Mouse (Mus musculus) heart, postnatal 0 days (tissue): ENCODE measurements around the gene Stk19. TPM values are rescaled to one million over a fixed set of nuclear protein-coding genes. Genes with fewer than 3 reads are reported as not detected.
"Not testable (repeated sequence)": the region's sequence is repeated elsewhere in the genome, so short reads cannot be mapped to it uniquely, and the experiment has no call there.

ENCODE experiments used
- ATAC-seq: fragments of 200-750 bp; cut with Nextera tagmentation; 2 replicates; pipeline ENCODE4 v1.8.0; 2017; ENCODE audit warnings: low read depth, moderate number of reproducible peaks, moderate library complexity; ENCODE audit not compliant: insufficient read depth
- DNase-seq: peaks from one replicate; pipeline ENCODE4 v3.0.0-alpha.2; 2016; ENCODE audit warnings: low spot score
- H3K27ac ChIP-seq: fragments of 300-500 bp; sonication (generic); 2 replicates; pipeline ENCODE4 v1.5.1; 2014; ENCODE audit warnings: low read depth, mild to moderate bottlenecking
- H3K27me3 ChIP-seq: fragments of 300-500 bp; sonication (generic); 2 replicates; pipeline ENCODE4 v1.6.1; 2014; ENCODE audit warnings: low read length, mixed read lengths; ENCODE audit not compliant: control insufficient read depth, insufficient read depth
- H3K36me3 ChIP-seq: fragments of 300-500 bp; sonication (generic); replicated peaks from 2 replicates; pipeline ENCODE4 v1.6.1; 2014; ENCODE audit warnings: low read length, mixed read lengths; ENCODE audit not compliant: control insufficient read depth, insufficient read depth
- H3K4me1 ChIP-seq: fragments of 300-500 bp; sonication (generic); 2 replicates; pipeline ENCODE4 v1.6.1; 2014; ENCODE audit warnings: antibody characterized with exemption; ENCODE audit not compliant: control insufficient read depth, insufficient read depth
- H3K4me2 ChIP-seq: fragments of 300-500 bp; sonication (generic); 2 replicates; pipeline ENCODE4 v1.6.1; 2014; ENCODE audit warnings: low read depth, mild to moderate bottlenecking, low read length, moderate library complexity
- H3K4me3 ChIP-seq: fragments of 300-500 bp; sonication (generic); 2 replicates; pipeline ENCODE4 v1.5.1; 2014; ENCODE audit warnings: low read depth, low read length
- H3K9ac ChIP-seq: fragments of 300-500 bp; sonication (generic); replicated peaks from 2 replicates; pipeline ENCODE4 v1.6.1; 2014; ENCODE audit warnings: low read depth, low read length, mixed read lengths
- H3K9me3 ChIP-seq: fragments of 300-500 bp; sonication (generic); replicated peaks from 2 replicates; pipeline ENCODE4 v1.6.1; 2016; ENCODE audit warnings: low read length; ENCODE audit not compliant: control insufficient read depth
- CTCF ChIP-seq: IDR thresholded peaks from 2 replicates; pipeline ENCODE4 v1.5.1; 2016; ENCODE audit warnings: antibody characterized with exemption, control low read depth, low read depth
- EP300 ChIP-seq: IDR thresholded peaks from 2 replicates; pipeline ENCODE4 v1.6.1; 2016; ENCODE audit warnings: antibody characterized with exemption, low read depth
- WGBS: fragments of 180-500 bp; shearing (Covaris S2); extraction: QIAGEN DNeasy Blood & Tissue Kit; methylation state at CpG from one replicate; pipeline ENCODE4 v1.1.7; 2014; 5-methylcytosine and 5-hydroxymethylcytosine counted together
- polyA plus RNA-seq: library from polyadenylated mRNA; unstranded; fragments of >200 nt; fragmentation: Nextera tagmentation; extraction: Ambion mirVana; gene quantifications from 2 replicates; pipeline ENCODE4 v1.2.1, GENCODE M21; 2015
- total RNA-seq: library from RNA; depleted of rRNA; stranded (reverse); fragments of >200 nt; gene quantifications from 2 replicates; pipeline ENCODE4 v1.2.3, GENCODE M21; 2014; ENCODE audit warnings: low replicate concordance

The Stk19 gene
- total and polyA plus RNA-seq, 2 experiments from 2014 or later = 9.2 to 20.5 TPM

- Histone ChIP-seq H3K9me3 (no peaks in the 10 kb centered on the region), H3K27ac (no peak overlapping the region), H3K4me1 (peaks cover 17% of the 10 kb centered on the region), H3K36me3 (peaks cover 52% of the 10 kb centered on the region), H3K4me2 (no peak overlapping the region), H3K27me3 (no peaks in the 10 kb centered on the region), H3K9ac (no peak overlapping the region), H3K4me3 (no peak overlapping the region)
- DNase-seq (no peak), ATAC-seq (no peak)
- WGBS = 80% methylated on average over 7 of the region's 7 CpGs
- TF ChIP-seq EP300 (no peak), CTCF (no peak)
Observed at GRCm38 (mm10) chr17:34838785-34839184, 2.0 kb upstream of the Stk19 start.

GRCm38 (mm10) chr17:34837464-34838324 lies 949 bp upstream of the Stk19 start:
- ATAC-seq = peak; percentile 1; the same call in 1 of the 2 replicates
- Histone ChIP-seq H3K36me3 (peaks cover 44% of the 10 kb centered on the region), H3K4me2 (peak overlapping the region; percentile 89), H3K4me3 (peak overlapping the region; percentile 82), H3K27ac (peak overlapping the region; percentile 59), H3K9ac (peak overlapping the region; percentile 56), H3K27me3 (no peaks in the 10 kb centered on the region), H3K9me3 (no peaks in the 10 kb centered on the region), H3K4me1 (peaks cover 17% of the 10 kb centered on the region)
- 36% methylated on average over 43 of the region's 43 CpGs for WGBS
- DNase-seq = no peak
- TF ChIP-seq CTCF (no peak), EP300 (no peak)

- WGBS = 4% methylated on average over 48 of the region's 48 CpGs
- Histone ChIP-seq H3K36me3 (peaks cover 45% of the 10 kb centered on the region), H3K9ac (peak overlapping the region; percentile 56), H3K4me3 (peak overlapping the region; percentile 82), H3K27ac (peak overlapping the region; percentile 59), H3K4me1 (peaks cover 17% of the 10 kb centered on the region), H3K27me3 (no peaks in the 10 kb centered on the region), H3K9me3 (no peaks in the 10 kb centered on the region), H3K4me2 (peak overlapping the region; percentile 89)
- no peak for TF ChIP-seq CTCF
- DNase-seq (no peak), ATAC-seq (peak; percentile 60)
Observed at GRCm38 (mm10) chr17:34836155-34836855, 440 bp downstream of the Stk19 start.

GRCm38 (mm10) chr17:34830776-34831175 lies 6.0 kb downstream of the Stk19 start:
- H3K9ac ChIP-seq, H3K27ac ChIP-seq, H3K4me3 ChIP-seq, H3K9me3 ChIP-seq, ATAC-seq, H3K27me3 ChIP-seq, H3K4me2 ChIP-seq, DNase-seq, H3K4me1 ChIP-seq: not testable (repeated sequence)
- WGBS = 88% methylated on average over 1 of the region's 1 CpGs
- peaks cover 64% of the 10 kb centered on the region for H3K36me3 ChIP-seq

- no peak overlapping the region for H3K27ac ChIP-seq
- ATAC-seq (no peak), DNase-seq (no peak)
- no peaks in the 10 kb centered on the region for H3K4me1 ChIP-seq
- H3K36me3 ChIP-seq = no peaks in the 10 kb centered on the region
- no peaks in the 10 kb centered on the region for H3K9me3 ChIP-seq
- H3K27me3 ChIP-seq = no peaks in the 10 kb centered on the region
- H3K4me2 ChIP-seq = no peak overlapping the region
- TF ChIP-seq EP300 (no peak), CTCF (no peak)
- H3K4me3 ChIP-seq = no peak overlapping the region
- no peak overlapping the region for H3K9ac ChIP-seq
- WGBS = 71% methylated on average over 7 of the region's 7 CpGs
Observed at GRCm38 (mm10) chr17:34814818-34815370, 21.9 kb downstream of the Stk19 start.
